33 mouse cellular contexts compared by ENCODE assay signal in the genomic region with DNA sequence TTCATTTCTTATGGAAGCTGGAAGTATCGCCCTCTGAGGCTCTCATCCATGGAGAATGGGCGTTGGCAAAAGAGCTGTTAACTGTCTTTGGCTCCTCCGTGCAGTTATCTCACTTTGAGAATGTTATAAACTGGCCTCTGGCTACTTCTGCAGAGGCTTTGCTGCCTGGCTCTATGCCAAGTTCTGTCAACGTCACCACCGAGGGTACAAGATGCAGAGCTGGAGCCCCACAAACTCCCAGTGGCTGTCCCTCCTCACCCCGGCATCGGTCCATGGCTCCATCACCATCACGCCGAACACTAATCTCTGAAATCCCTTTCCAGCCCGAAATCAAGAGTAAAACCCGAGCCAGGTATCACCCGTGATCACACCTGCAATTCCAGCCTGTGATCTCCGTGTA. TPM values are rescaled to one million over a fixed set of nuclear protein-coding genes. Genes with fewer than 3 reads are reported as not detected.
"Had no signal": no experiment of that assay in that cellular context is flagged by ENCODE, and none has a peak within 500 bp of the region (broad histone marks: within the 10 kb centered on the region; RNA-seq: fewer than 3 reads in every experiment).

No protein-coding gene starts in this region.

- H3K27ac ChIP-seq: gastrocnemius, adult 2 months; heart, adult 2 months; heart, embryonic 15.5 days; hindbrain, embryonic 10.5 days; hindbrain, embryonic 12.5 days; hindbrain, embryonic 14.5 days; intestine, embryonic 15.5 days; layer of hippocampus, adult 2 months; left cerebral cortex, adult 2 months; limb, embryonic 10.5 days; limb, embryonic 12.5 days; liver, embryonic 13.5 days had no signal

- H3K9me3 ChIP-seq: heart, embryonic 15.5 days; hindbrain, embryonic 10.5 days; hindbrain, embryonic 12.5 days; intestine, embryonic 15.5 days; limb, embryonic 10.5 days; limb, embryonic 12.5 days; liver, embryonic 13.5 days had no signal

- ATAC-seq: hindbrain, embryonic 16.5 days; inflammation-experienced regulatory T-cells, adult 6 months; intestine, embryonic 15.5 days; intestine, postnatal 0 days had no signal

- H3K36me3 ChIP-seq: heart, embryonic 15.5 days; hindbrain, embryonic 10.5 days; hindbrain, embryonic 12.5 days; intestine, embryonic 15.5 days; limb, embryonic 10.5 days; limb, embryonic 12.5 days; liver, embryonic 13.5 days had no signal

- H3K9ac ChIP-seq: heart, embryonic 15.5 days; hindbrain, embryonic 12.5 days; hindbrain, embryonic 14.5 days; intestine, embryonic 15.5 days; limb, embryonic 12.5 days; liver, embryonic 13.5 days had no signal

- H3K4me2 ChIP-seq: heart, embryonic 11.5 days; heart, embryonic 15.5 days; hindbrain, embryonic 12.5 days; hindbrain, embryonic 14.5 days; intestine, embryonic 15.5 days; limb, embryonic 12.5 days; liver, embryonic 11.5 days; liver, embryonic 13.5 days had no signal

- H3K4me3 ChIP-seq: gastrocnemius, adult 2 months; heart, adult 2 months; heart, embryonic 15.5 days; hindbrain, embryonic 10.5 days; hindbrain, embryonic 12.5 days; intestine, embryonic 15.5 days; layer of hippocampus, adult 2 months; left cerebral cortex, adult 2 months; limb, embryonic 10.5 days; limb, embryonic 12.5 days; liver, embryonic 13.5 days had no signal

- DNase-seq: gastrocnemius, adult 2 months; gastrocnemius, postnatal 10 days; gastrocnemius, postnatal 25 days; heart, adult 2 months; heart, postnatal 14 days; heart, postnatal 36 days; kidney, adult 18-20 months; kidney, adult 8-10 months; kidney, postnatal 10 days; kidney, postnatal 4 days; liver; liver, embryonic 13.5 days had no signal

RNA-seq across cellular contexts. Expression of gene Marveld3, which starts 1.4 kb away (rescaled TPM):
- total RNA-seq: gastrocnemius, adult 2 months; gastrocnemius, postnatal 25 days; granulocyte monocyte progenitor cell, adult 5-6 weeks; layer of hippocampus, postnatal 10 days; layer of hippocampus, postnatal 25 days had no signal
- polyA plus RNA-seq: heart, embryonic 11.5 days; inflammation-experienced regulatory T-cells, adult 6 months; liver, embryonic 13.5 days had no signal

RNA-seq across cellular contexts. Expression of gene Tat, which starts 26.8 kb away (rescaled TPM):
- total RNA-seq: gastrocnemius, adult 2 months; gastrocnemius, postnatal 10 days; gastrocnemius, postnatal 25 days; granulocyte monocyte progenitor cell, adult 5-6 weeks; layer of hippocampus, adult 2 months; layer of hippocampus, postnatal 10 days; layer of hippocampus, postnatal 25 days; left cerebral cortex, adult 2 months; left cerebral cortex, postnatal 14 days; left cerebral cortex, postnatal 36 days had no signal
- polyA plus RNA-seq: heart, embryonic 11.5 days; hindbrain, embryonic 10.5 days; hindbrain, embryonic 12.5 days; hindbrain, embryonic 14.5 days; hindbrain, embryonic 16.5 days; inflammation-experienced regulatory T-cells, adult 6 months; intestine, embryonic 15.5 days; kidney, embryonic 14.5 days; kidney, embryonic 16.5 days; limb, embryonic 10.5 days; limb, embryonic 12.5 days had no signal
